Mouse (Mus musculus) intestine, embryonic 16.5 days (tissue): ENCODE measurements at regions not wholly inside any gene's neighbourhood (a gene's known extent, or its start where the extent isn't known, plus 50 kb on each side); places are given as distances from the start of the nearest gene placed in this dataset.

Experiments
- ATAC-seq: fragments of 200-750 bp; cut with Nextera tagmentation; 2 replicates; pipeline ENCODE4 v1.8.0; 2017; ENCODE audit warnings: moderate TSS enrichment, moderate library complexity
- H3K27ac ChIP-seq: fragments of 300-500 bp; sonication (generic); 2 replicates; pipeline ENCODE4 v1.5.1; 2014; ENCODE audit warnings: mild to moderate bottlenecking, low read length
- H3K27me3 ChIP-seq: fragments of 300-500 bp; sonication (generic); replicated peaks from 2 replicates; pipeline ENCODE4 v1.6.1; 2014; ENCODE audit warnings: low read length, control low read depth, mixed read lengths; ENCODE audit not compliant: control insufficient read depth, insufficient read depth
- H3K36me3 ChIP-seq: fragments of 300-500 bp; sonication (generic); 2 replicates; pipeline ENCODE4 v1.6.1; 2014; ENCODE audit warnings: low read length, control low read depth; ENCODE audit not compliant: control insufficient read depth, insufficient read depth
- H3K4me1 ChIP-seq: fragments of 300-500 bp; sonication (generic); 2 replicates; pipeline ENCODE4 v1.6.1; 2014; ENCODE audit warnings: low read length, control low read depth, mixed read lengths; ENCODE audit not compliant: control insufficient read depth, insufficient read depth
- H3K4me2 ChIP-seq: fragments of 300-500 bp; sonication (generic); 2 replicates; pipeline ENCODE4 v1.6.1; 2014; ENCODE audit warnings: low read depth, low read length, control low read depth
- H3K4me3 ChIP-seq: fragments of 300-500 bp; sonication (generic); 2 replicates; pipeline ENCODE4 v1.5.1; 2014; ENCODE audit warnings: mild to moderate bottlenecking, low read length
- H3K9ac ChIP-seq: fragments of 300-500 bp; sonication (generic); 2 replicates; pipeline ENCODE4 v1.6.1; 2014; ENCODE audit warnings: low read depth, low read length
- H3K9me3 ChIP-seq: fragments of 300-500 bp; sonication (generic); 2 replicates; pipeline ENCODE4 v1.6.1; 2016; ENCODE audit warnings: low read length, control low read depth; ENCODE audit not compliant: control insufficient read depth
- WGBS: fragments of 180-500 bp; shearing (Covaris S2); extraction: QIAGEN DNeasy Blood & Tissue Kit; methylation state at CpG from one replicate; pipeline ENCODE4 v1.1.7; 2014; 5-methylcytosine and 5-hydroxymethylcytosine counted together

GRCm38 (mm10) chr17:63003911-63004310 is 122.8 kb upstream of the Efna5 start:
- WGBS, result 77% methylated on average over 5 of the region's 5 CpGs
- H3K9me3 ChIP-seq, result no peaks in the 10 kb centered on the region
- H3K27ac ChIP-seq, result no peak overlapping the region
- no peak overlapping the region for H3K4me2 ChIP-seq
- no peaks in the 10 kb centered on the region; the same call in 1 of the 2 replicates for H3K4me1 ChIP-seq
- H3K9ac ChIP-seq, result no peak overlapping the region
- no peaks in the 10 kb centered on the region for H3K36me3 ChIP-seq
- no peaks in the 10 kb centered on the region for H3K27me3 ChIP-seq
- no peak for ATAC-seq
- no peak overlapping the region for H3K4me3 ChIP-seq

GRCm38 (mm10) chr17:63002729-63003128 is 121.6 kb upstream of the Efna5 start:
- Histone ChIP-seq H3K4me3 (no peak overlapping the region), H3K9ac (no peak overlapping the region), H3K36me3 (no peaks in the 10 kb centered on the region), H3K9me3 (no peaks in the 10 kb centered on the region), H3K27me3 (no peaks in the 10 kb centered on the region), H3K27ac (no peak overlapping the region), H3K4me1 (no peaks in the 10 kb centered on the region), H3K4me2 (no peak overlapping the region)
- ATAC-seq, result no peak
- WGBS, result 89% methylated on average over 4 of the region's 4 CpGs

GRCm38 (mm10) chr17:63001898-63002297 is 120.8 kb upstream of the Efna5 start:
- H3K4me3 ChIP-seq, result no peak overlapping the region
- 37% methylated on average over 2 of the region's 2 CpGs for WGBS
- no peaks in the 10 kb centered on the region for H3K9me3 ChIP-seq
- H3K4me2 ChIP-seq, result no peak overlapping the region
- no peak overlapping the region for H3K27ac ChIP-seq
- no peaks in the 10 kb centered on the region for H3K36me3 ChIP-seq
- no peaks in the 10 kb centered on the region for H3K27me3 ChIP-seq
- no peaks in the 10 kb centered on the region for H3K4me1 ChIP-seq
- no peak for ATAC-seq
- no peak overlapping the region for H3K9ac ChIP-seq

GRCm38 (mm10) chr17:62997691-62998090 is 116.6 kb upstream of the Efna5 start:
- no peak for ATAC-seq
- WGBS, result 57% methylated on average over 5 of the region's 5 CpGs
- H3K4me1 ChIP-seq, result no peaks in the 10 kb centered on the region
- no peaks in the 10 kb centered on the region for H3K9me3 ChIP-seq
- H3K27ac ChIP-seq, result no peak overlapping the region
- H3K9ac ChIP-seq, result no peak overlapping the region
- no peak overlapping the region for H3K4me2 ChIP-seq
- H3K36me3 ChIP-seq, result no peaks in the 10 kb centered on the region
- no peaks in the 10 kb centered on the region for H3K27me3 ChIP-seq
- H3K4me3 ChIP-seq, result no peak overlapping the region

- no peaks in the 10 kb centered on the region for H3K4me1 ChIP-seq
- no peaks in the 10 kb centered on the region for H3K27me3 ChIP-seq
- H3K27ac ChIP-seq, result no peak overlapping the region
- H3K4me2 ChIP-seq, result no peak overlapping the region
- no peak for ATAC-seq
- no peaks in the 10 kb centered on the region for H3K36me3 ChIP-seq
- 69% methylated on average over 3 of the region's 3 CpGs for WGBS
- H3K9ac ChIP-seq, result no peak overlapping the region
- H3K4me3 ChIP-seq, result no peak overlapping the region
- no peaks in the 10 kb centered on the region for H3K9me3 ChIP-seq
Observed at GRCm38 (mm10) chr17:62995316-62995715, 114.2 kb upstream of the Efna5 start.

- Histone ChIP-seq H3K4me1 (no peaks in the 10 kb centered on the region), H3K36me3 (no peaks in the 10 kb centered on the region), H3K27me3 (no peaks in the 10 kb centered on the region), H3K4me2 (no peak overlapping the region), H3K27ac (no peak overlapping the region), H3K9me3 (no peaks in the 10 kb centered on the region), H3K4me3 (no peak overlapping the region), H3K9ac (no peak overlapping the region)
- ATAC-seq, result no peak
- 93% methylated on average over 2 of the region's 2 CpGs for WGBS
Observed at GRCm38 (mm10) chr17:62992977-62993376, 111.9 kb upstream of the Efna5 start.

GRCm38 (mm10) chr17:62986304-62986703 is 105.2 kb upstream of the Efna5 start:
- no peak overlapping the region for H3K27ac ChIP-seq
- no peaks in the 10 kb centered on the region for H3K27me3 ChIP-seq
- no peak overlapping the region for H3K4me3 ChIP-seq
- H3K9me3 ChIP-seq, result no peaks in the 10 kb centered on the region
- no peaks in the 10 kb centered on the region for H3K4me1 ChIP-seq
- H3K4me2 ChIP-seq, result no peak overlapping the region
- 72% methylated on average over 6 of the region's 6 CpGs for WGBS
- H3K9ac ChIP-seq, result no peak overlapping the region
- H3K36me3 ChIP-seq, result no peaks in the 10 kb centered on the region
- ATAC-seq, result no peak

GRCm38 (mm10) chr17:62980337-62980736 is 99.2 kb upstream of the Efna5 start:
- Histone ChIP-seq H3K27ac (no peak overlapping the region), H3K4me2 (no peak overlapping the region), H3K9me3 (no peaks in the 10 kb centered on the region), H3K27me3 (no peaks in the 10 kb centered on the region), H3K4me1 (no peaks in the 10 kb centered on the region; the same call in 1 of the 2 replicates), H3K36me3 (no peaks in the 10 kb centered on the region), H3K9ac (no peak overlapping the region), H3K4me3 (no peak overlapping the region)
- no peak for ATAC-seq
- WGBS, result 46% methylated on average over 3 of the region's 3 CpGs

GRCm38 (mm10) chr17:62977561-62977960 is 96.4 kb upstream of the Efna5 start:
- 70% methylated on average over 4 of the region's 4 CpGs for WGBS
- Histone ChIP-seq H3K9me3 (no peaks in the 10 kb centered on the region), H3K4me2 (no peak overlapping the region), H3K36me3 (no peaks in the 10 kb centered on the region), H3K27ac (no peak overlapping the region), H3K9ac (no peak overlapping the region), H3K4me3 (no peak overlapping the region), H3K4me1 (no peaks in the 10 kb centered on the region; the same call in 1 of the 2 replicates), H3K27me3 (no peaks in the 10 kb centered on the region)
- ATAC-seq, result no peak

- Histone ChIP-seq H3K27ac (no peak overlapping the region), H3K4me2 (no peak overlapping the region), H3K9ac (no peak overlapping the region), H3K4me1 (no peaks in the 10 kb centered on the region; the same call in 1 of the 2 replicates), H3K4me3 (no peak overlapping the region), H3K27me3 (no peaks in the 10 kb centered on the region), H3K36me3 (no peaks in the 10 kb centered on the region), H3K9me3 (no peaks in the 10 kb centered on the region)
- WGBS, result 53% methylated on average over 4 of the region's 4 CpGs
- ATAC-seq, result no peak
Observed at GRCm38 (mm10) chr17:62977136-62977535, 96.0 kb upstream of the Efna5 start.
